Mouse (Mus musculus) forebrain, embryonic 15.5 days (tissue): Measurements from ENCODE around the gene Faim2. TPM values are rescaled to one million over a fixed set of nuclear protein-coding genes. Genes with fewer than 3 reads are reported as not detected.

Source experiments
- ATAC-seq: fragments of 200-750 bp; cut with Nextera tagmentation; replicated peaks from 2 replicates; pipeline ENCODE4 v1.8.0; 2017; ENCODE audit warnings: mild to moderate bottlenecking, moderate TSS enrichment, moderate library complexity
- H3K27ac ChIP-seq: fragments of 300-500 bp; sonication (generic); replicated peaks from 2 replicates; pipeline ENCODE4 v1.5.1; 2015; ENCODE audit warnings: mild to moderate bottlenecking, inconsistent platforms
- H3K27me3 ChIP-seq: fragments of 300-500 bp; sonication (generic); 2 replicates; pipeline ENCODE4 v1.6.1; 2015; ENCODE audit warnings: inconsistent platforms
- H3K36me3 ChIP-seq: fragments of 300-500 bp; sonication (generic); 2 replicates; pipeline ENCODE4 v1.6.1; 2015; ENCODE audit warnings: mild to moderate bottlenecking, inconsistent platforms
- H3K4me1 ChIP-seq: fragments of 300-500 bp; sonication (generic); 2 replicates; pipeline ENCODE4 v1.6.1; 2015; ENCODE audit warnings: inconsistent platforms
- H3K4me2 ChIP-seq: fragments of 300-500 bp; sonication (generic); replicated peaks from 2 replicates; pipeline ENCODE4 v1.6.1; 2015; ENCODE audit warnings: mild to moderate bottlenecking, inconsistent platforms
- H3K4me3 ChIP-seq: fragments of 300-500 bp; sonication (generic); 2 replicates; pipeline ENCODE4 v1.5.1; 2015; ENCODE audit warnings: mild to moderate bottlenecking, inconsistent platforms
- H3K9ac ChIP-seq: fragments of 300-500 bp; sonication (generic); replicated peaks from 2 replicates; pipeline ENCODE4 v1.6.1; 2015; ENCODE audit warnings: mild to moderate bottlenecking, inconsistent platforms
- H3K9me3 ChIP-seq: fragments of 300-500 bp; sonication (generic); 2 replicates; pipeline ENCODE4 v1.6.1; 2016; ENCODE audit warnings: inconsistent platforms
- WGBS: fragments of 180-500 bp; shearing (Covaris S2); methylation state at CpG from one replicate; pipeline ENCODE4 v1.1.7; 2015; ENCODE audit warnings: mixed read lengths; 5-methylcytosine and 5-hydroxymethylcytosine counted together
- polyA plus RNA-seq: library from polyadenylated mRNA; unstranded; fragments of >200 nt; fragmentation: Nextera tagmentation; extraction: Ambion mirVana; gene quantifications from 2 replicates; pipeline ENCODE4 v1.2.1, GENCODE M21; 2015

Faim2 gene
- polyA plus RNA-seq, 1 experiment from 2014 or later, result 18.9 TPM

GRCm38 (mm10) chr15:99473801-99474575 is 54.0 kb downstream of the Faim2 start:
- Histone ChIP-seq H3K4me1 (peaks cover 14% of the 10 kb centered on the region), H3K9ac (peak overlapping the region; percentile 82), H3K27me3 (no peaks in the 10 kb centered on the region), H3K9me3 (no peaks in the 10 kb centered on the region), H3K4me2 (peak overlapping the region; percentile 66), H3K36me3 (no peaks in the 10 kb centered on the region), H3K27ac (peak overlapping the region; percentile 90), H3K4me3 (peak overlapping the region; percentile 83)
- WGBS, result 6% methylated on average over 38 of the region's 38 CpGs
- ATAC-seq, result peak; percentile 68

- H3K4me1 ChIP-seq, result peaks cover 14% of the 10 kb centered on the region
- H3K27ac ChIP-seq, result no peak overlapping the region
- no peak overlapping the region for H3K9ac ChIP-seq
- no peak overlapping the region for H3K4me2 ChIP-seq
- H3K9me3 ChIP-seq, result no peaks in the 10 kb centered on the region
- ATAC-seq, result no peak
- H3K4me3 ChIP-seq, result no peak overlapping the region
- no peaks in the 10 kb centered on the region for H3K36me3 ChIP-seq
- H3K27me3 ChIP-seq, result no peaks in the 10 kb centered on the region
- 91% methylated on average over 7 of the region's 7 CpGs for WGBS
These were observed 55.0 kb downstream of the Faim2 start for GRCm38 (mm10) chr15:99472972-99473371.

- no peak for ATAC-seq
- H3K9me3 ChIP-seq, result no peaks in the 10 kb centered on the region
- H3K4me2 ChIP-seq, result no peak overlapping the region
- H3K27me3 ChIP-seq, result no peaks in the 10 kb centered on the region
- H3K4me3 ChIP-seq, result no peak overlapping the region
- WGBS, result 75% methylated on average over 14 of the region's 14 CpGs
- H3K4me1 ChIP-seq, result peaks cover 14% of the 10 kb centered on the region
- H3K36me3 ChIP-seq, result no peaks in the 10 kb centered on the region
- H3K9ac ChIP-seq, result no peak overlapping the region
- H3K27ac ChIP-seq, result no peak overlapping the region
These were observed 56.3 kb downstream of the Faim2 start for GRCm38 (mm10) chr15:99471677-99472063.

- H3K9ac ChIP-seq, result no peak overlapping the region
- H3K4me3 ChIP-seq, result no peak overlapping the region
- H3K36me3 ChIP-seq, result no peaks in the 10 kb centered on the region
- H3K27me3 ChIP-seq, result no peaks in the 10 kb centered on the region
- no peaks in the 10 kb centered on the region for H3K9me3 ChIP-seq
- H3K4me2 ChIP-seq, result no peak overlapping the region
- H3K27ac ChIP-seq, result no peak overlapping the region
- ATAC-seq, result no peak
- WGBS, result 62% methylated on average over 17 of the region's 17 CpGs
- peaks cover 14% of the 10 kb centered on the region for H3K4me1 ChIP-seq
These were observed 56.8 kb downstream of the Faim2 start for GRCm38 (mm10) chr15:99470971-99471676.

- WGBS, result 85% methylated on average over 31 of the region's 31 CpGs
- no peak overlapping the region for H3K4me2 ChIP-seq
- no peaks in the 10 kb centered on the region for H3K9me3 ChIP-seq
These were observed 57.7 kb downstream of the Faim2 start for GRCm38 (mm10) chr15:99470224-99470761.

GRCm38 (mm10) chr15:99469736-99470135 is 58.2 kb downstream of the Faim2 start:
- Histone ChIP-seq H3K4me3 (no peak overlapping the region), H3K27ac (no peak overlapping the region), H3K9me3 (no peaks in the 10 kb centered on the region), H3K9ac (no peak overlapping the region), H3K4me2 (no peak overlapping the region), H3K36me3 (no peaks in the 10 kb centered on the region), H3K27me3 (no peaks in the 10 kb centered on the region), H3K4me1 (peaks cover 12% of the 10 kb centered on the region)
- ATAC-seq, result no peak
- 95% methylated on average over 4 of the region's 4 CpGs for WGBS

More at GRCm38 (mm10) chr15:99470224-99470761, 57.7 kb downstream of the Faim2 start:
- no peak for ATAC-seq
- peaks cover 14% of the 10 kb centered on the region for H3K4me1 ChIP-seq
- H3K27me3 ChIP-seq, result no peaks in the 10 kb centered on the region
- H3K36me3 ChIP-seq, result no peaks in the 10 kb centered on the region
- H3K4me3 ChIP-seq, result no peak overlapping the region
- no peak overlapping the region for H3K9ac ChIP-seq
- no peak overlapping the region for H3K27ac ChIP-seq

GRCm38 (mm10) chr15:99469067-99469466 is 58.9 kb downstream of the Faim2 start:
- Histone ChIP-seq H3K9ac (no peak overlapping the region), H3K27ac (no peak overlapping the region), H3K4me3 (no peak overlapping the region), H3K9me3 (no peaks in the 10 kb centered on the region), H3K4me1 (peaks cover 11% of the 10 kb centered on the region), H3K4me2 (no peak overlapping the region), H3K36me3 (no peaks in the 10 kb centered on the region), H3K27me3 (no peaks in the 10 kb centered on the region)
- WGBS, result 35% methylated on average over 3 of the region's 3 CpGs
- ATAC-seq, result no peak

GRCm38 (mm10) chr15:99463194-99463593 is 64.8 kb downstream of the Faim2 start:
- no peak overlapping the region for H3K4me2 ChIP-seq
- no peak overlapping the region for H3K27ac ChIP-seq
- 80% methylated on average over 13 of the region's 13 CpGs for WGBS

GRCm38 (mm10) chr15:99457606-99458401 is 70.2 kb downstream of the Faim2 start, which contains the start of gene Nckap5l:
TSS of gene Nckap5l (minus strand) at chr15:99457748.
- peaks cover 40% of the 10 kb centered on the region for H3K4me1 ChIP-seq
- H3K4me2 ChIP-seq, result peak within 1 kb of the TSS; percentile 71
- WGBS, result under 1% methylated on average over 45 of the region's 45 CpGs
- H3K27me3 ChIP-seq, result no peaks in the 10 kb centered on the region
- H3K27ac ChIP-seq, result peak within 1 kb of the TSS; percentile 89
- peak within 1 kb of the TSS; percentile 93 for H3K4me3 ChIP-seq
- no peaks in the 10 kb centered on the region for H3K9me3 ChIP-seq
- peak within 1 kb of the TSS; percentile 85 for H3K9ac ChIP-seq
- ATAC-seq, result peak; percentile 94
- H3K36me3 ChIP-seq, result no peaks in the 10 kb centered on the region

More at GRCm38 (mm10) chr15:99463194-99463593, 64.8 kb downstream of the Faim2 start:
- H3K27me3 ChIP-seq, result no peaks in the 10 kb centered on the region
- H3K36me3 ChIP-seq, result no peaks in the 10 kb centered on the region
- H3K9ac ChIP-seq, result no peak overlapping the region
- H3K9me3 ChIP-seq, result no peaks in the 10 kb centered on the region
- H3K4me1 ChIP-seq, result peaks cover 4% of the 10 kb centered on the region
- ATAC-seq, result no peak
- no peak overlapping the region for H3K4me3 ChIP-seq

GRCm38 (mm10) chr15:99456963-99457605 is 70.9 kb downstream of the Faim2 start:
- Histone ChIP-seq H3K4me2 (peak overlapping the region; percentile 71), H3K9me3 (no peaks in the 10 kb centered on the region), H3K36me3 (no peaks in the 10 kb centered on the region), H3K27me3 (no peaks in the 10 kb centered on the region), H3K27ac (peak overlapping the region; percentile 89), H3K9ac (peak overlapping the region; percentile 85), H3K4me3 (peak overlapping the region; percentile 93), H3K4me1 (peaks cover 46% of the 10 kb centered on the region)
- WGBS, result under 1% methylated on average over 42 of the region's 43 CpGs
- peak; percentile 79 for ATAC-seq

GRCm38 (mm10) chr15:99456338-99456962 is 71.5 kb downstream of the Faim2 start:
- Histone ChIP-seq H3K27ac (peak overlapping the region; percentile 89), H3K9me3 (no peaks in the 10 kb centered on the region), H3K27me3 (no peaks in the 10 kb centered on the region), H3K9ac (peak overlapping the region; percentile 85), H3K36me3 (no peaks in the 10 kb centered on the region), H3K4me2 (peak overlapping the region; percentile 71), H3K4me3 (peak overlapping the region; percentile 93), H3K4me1 (peaks cover 46% of the 10 kb centered on the region)
- no peak for ATAC-seq
- 10% methylated on average over 7 of the region's 7 CpGs for WGBS
